Mouse (Mus musculus): Measurements from ENCODE around the gene Heca. TPM values are rescaled to one million over a fixed set of nuclear protein-coding genes. Genes with fewer than 3 reads are reported as not detected.
"Not testable (repeated sequence)": the region's sequence is repeated elsewhere in the genome, so short reads cannot be mapped to it uniquely, and the experiment has no call there.

Heca gene
- 8.5 and 8.6 TPM in 2 replicates for polyA plus RNA-seq (2014; fragmentation: Nextera tagmentation; extraction: Ambion mirVana)

DNA sequence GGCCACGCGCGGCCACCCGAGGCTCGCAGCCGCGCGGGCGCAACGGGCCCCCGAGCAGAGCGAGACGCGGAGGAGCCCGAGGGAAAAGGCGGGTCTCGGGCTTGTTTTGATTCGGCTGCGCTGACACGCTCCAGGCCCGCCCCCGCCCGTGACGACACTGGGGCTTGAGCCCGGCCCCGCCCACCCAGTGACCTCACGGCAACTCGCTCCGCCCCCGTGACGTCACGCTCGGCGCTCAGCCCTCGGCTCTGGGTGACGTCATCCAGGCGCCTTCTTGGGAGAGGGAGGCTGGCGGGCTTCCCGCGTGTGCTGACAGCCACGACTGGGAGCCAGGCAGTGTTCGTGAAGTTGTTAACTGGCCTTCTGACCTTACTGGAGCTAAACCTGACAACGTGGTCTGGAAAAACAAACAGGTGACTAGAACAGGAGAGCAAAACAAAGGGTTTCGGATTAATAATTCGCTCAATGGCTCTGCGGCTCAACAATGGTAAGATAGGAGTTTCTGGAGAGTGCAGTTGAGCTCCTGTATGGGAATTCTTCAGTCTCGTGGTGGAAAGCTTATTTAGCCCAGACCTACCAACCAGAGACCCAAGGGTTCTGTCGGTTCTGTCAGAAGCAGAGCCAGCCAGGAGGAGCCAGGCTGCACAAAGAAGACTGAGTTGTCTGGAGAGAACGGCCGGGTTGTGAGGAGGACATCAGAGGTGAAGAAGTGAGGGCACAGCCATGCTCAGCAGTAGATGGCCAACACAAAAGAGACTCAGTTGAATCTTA, at the start of gene Heca:
TSS of gene Heca (minus strand) at position 108 of the 771 bp plus-strand sequence.
- H3K9ac ChIP-seq (replicated peaks; ENCODE audit: low read depth, low read length): peak within 1 kb of the TSS; percentile 93
- ATAC-seq (ENCODE audit: low read depth): peak; percentile 97
- H3K4me3 ChIP-seq (ENCODE audit: low read depth, low read length): peak within 1 kb of the TSS; percentile 83
- no peaks in the 10 kb centered on the region for H3K36me3 ChIP-seq (ENCODE audit: control insufficient read depth, insufficient read depth, low read length)
- H3K4me2 ChIP-seq (ENCODE audit: low read depth, low read length): peak within 1 kb of the TSS; percentile 52
- H3K9me3 ChIP-seq (ENCODE audit: control insufficient read depth, low read length): no peaks in the 10 kb centered on the region
- H3K4me1 ChIP-seq (ENCODE audit: control insufficient read depth, insufficient read depth, low read length): peaks cover 8% of the 10 kb centered on the region
- peak within 1 kb of the TSS; percentile 92 for H3K27ac ChIP-seq (ENCODE audit: low read depth, low read length)
- 11% methylated on average over 40 of the region's 50 CpGs for WGBS
- H3K27me3 ChIP-seq (ENCODE audit: control insufficient read depth, insufficient read depth, low read length): no peaks in the 10 kb centered on the region

DNA sequence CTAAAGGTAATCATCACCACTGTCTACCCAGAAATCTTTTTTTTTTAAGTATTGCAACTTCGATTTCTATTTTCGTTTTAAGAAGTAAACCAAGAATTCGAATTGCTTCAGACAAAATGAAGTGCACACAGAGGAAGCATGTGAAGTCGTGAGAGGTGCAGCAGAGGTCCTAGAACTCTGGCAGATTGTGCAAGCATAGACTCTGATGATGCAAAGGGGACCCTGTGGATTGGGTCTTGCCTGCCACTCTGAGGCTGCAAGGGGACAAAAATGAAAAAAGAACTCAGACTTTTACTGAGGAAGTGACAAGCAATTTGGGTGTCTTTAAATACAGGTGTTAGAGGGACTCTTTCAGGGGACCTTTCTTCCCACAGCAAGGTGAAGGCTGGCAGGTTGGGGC, 42.7 kb upstream of the Heca start:
- ATAC-seq (ENCODE audit: low read depth): no peak
- Histone ChIP-seq H3K9me3 (ENCODE audit: control insufficient read depth, low read length) (no peaks in the 10 kb centered on the region), H3K9ac (replicated peaks; ENCODE audit: low read depth, low read length) (no peak overlapping the region), H3K27ac (ENCODE audit: low read depth, low read length) (no peak overlapping the region), H3K4me2 (ENCODE audit: low read depth, low read length) (no peak overlapping the region), H3K36me3 (ENCODE audit: control insufficient read depth, insufficient read depth, low read length) (no peaks in the 10 kb centered on the region), H3K4me1 (ENCODE audit: control insufficient read depth, insufficient read depth, low read length) (no peaks in the 10 kb centered on the region), H3K4me3 (ENCODE audit: low read depth, low read length) (no peak overlapping the region), H3K27me3 (ENCODE audit: control insufficient read depth, insufficient read depth, low read length) (no peaks in the 10 kb centered on the region)
- WGBS: 90% methylated on average over 4 of the region's 4 CpGs

DNA sequence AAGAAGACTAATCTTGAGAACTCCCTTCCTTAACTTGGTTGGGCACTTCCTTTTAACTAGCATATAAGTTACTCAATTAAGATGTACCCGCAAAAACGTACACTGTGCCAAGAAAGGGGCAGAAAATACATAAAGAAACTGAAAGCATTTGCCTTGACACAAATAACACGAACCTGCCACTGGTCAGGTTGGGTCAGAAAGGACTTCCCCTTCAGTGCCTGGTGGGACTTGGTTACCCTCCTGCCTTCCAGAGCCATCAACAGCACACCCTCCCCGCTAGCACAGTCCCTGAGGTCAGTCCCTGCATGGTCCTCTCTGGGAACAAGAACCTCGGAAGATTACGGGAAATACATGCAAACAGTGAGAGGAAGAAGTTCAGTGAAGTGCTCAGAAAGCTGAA, 41.3 kb upstream of the Heca start:
- Histone ChIP-seq H3K4me1 (ENCODE audit: control insufficient read depth, insufficient read depth, low read length) (no peaks in the 10 kb centered on the region), H3K27me3 (ENCODE audit: control insufficient read depth, insufficient read depth, low read length) (no peaks in the 10 kb centered on the region)

DNA sequence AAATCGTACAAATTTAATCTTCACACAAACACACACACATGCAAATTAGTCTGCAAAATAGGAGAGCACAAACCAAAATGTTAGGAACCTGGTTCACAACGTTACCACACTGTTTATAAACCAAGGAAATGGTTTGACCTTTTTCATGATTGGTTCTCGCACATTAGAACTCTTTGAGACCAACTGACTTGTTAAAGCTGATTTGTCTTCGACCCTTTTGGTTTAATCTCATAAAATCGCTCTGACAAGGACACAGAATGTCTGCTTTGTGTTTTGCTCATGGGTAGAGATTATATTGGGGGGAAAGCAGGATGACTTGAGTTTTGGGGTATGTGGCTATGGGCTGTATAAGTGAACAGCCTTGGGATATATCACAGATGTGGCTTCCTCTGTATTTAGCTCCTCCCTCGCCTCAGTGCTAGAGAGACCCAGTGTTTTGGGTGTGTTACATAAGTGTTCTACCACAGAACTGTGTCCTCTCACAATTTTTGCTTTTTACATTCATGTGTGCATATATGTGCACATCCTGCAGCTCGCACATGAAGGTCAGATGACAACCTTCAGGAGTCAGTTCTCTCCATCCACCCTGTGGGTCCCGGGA, 40.1 kb upstream of the Heca start:
- no peak for ATAC-seq (ENCODE audit: low read depth)
- Histone ChIP-seq H3K4me1 (ENCODE audit: control insufficient read depth, insufficient read depth, low read length) (no peaks in the 10 kb centered on the region), H3K36me3 (ENCODE audit: control insufficient read depth, insufficient read depth, low read length) (no peaks in the 10 kb centered on the region), H3K27ac (ENCODE audit: low read depth, low read length) (no peak overlapping the region), H3K9ac (replicated peaks; ENCODE audit: low read depth, low read length) (no peak overlapping the region), H3K4me2 (ENCODE audit: low read depth, low read length) (no peak overlapping the region), H3K9me3 (ENCODE audit: control insufficient read depth, low read length) (no peaks in the 10 kb centered on the region), H3K4me3 (ENCODE audit: low read depth, low read length) (no peak overlapping the region), H3K27me3 (ENCODE audit: control insufficient read depth, insufficient read depth, low read length) (no peaks in the 10 kb centered on the region)
- WGBS: 86% methylated on average over 8 of the region's 8 CpGs

More for the DNA sequence above, 41.3 kb upstream of the Heca start:
- H3K36me3 ChIP-seq (ENCODE audit: control insufficient read depth, insufficient read depth, low read length): no peaks in the 10 kb centered on the region
- WGBS: 81% methylated on average over 6 of the region's 6 CpGs
- no peak for ATAC-seq (ENCODE audit: low read depth)
- no peak overlapping the region for H3K4me3 ChIP-seq (ENCODE audit: low read depth, low read length)
- no peak overlapping the region for H3K9ac ChIP-seq (replicated peaks; ENCODE audit: low read depth, low read length)
- no peak overlapping the region for H3K27ac ChIP-seq (ENCODE audit: low read depth, low read length)
- no peak overlapping the region for H3K4me2 ChIP-seq (ENCODE audit: low read depth, low read length)
- H3K9me3 ChIP-seq (ENCODE audit: control insufficient read depth, low read length): no peaks in the 10 kb centered on the region

DNA sequence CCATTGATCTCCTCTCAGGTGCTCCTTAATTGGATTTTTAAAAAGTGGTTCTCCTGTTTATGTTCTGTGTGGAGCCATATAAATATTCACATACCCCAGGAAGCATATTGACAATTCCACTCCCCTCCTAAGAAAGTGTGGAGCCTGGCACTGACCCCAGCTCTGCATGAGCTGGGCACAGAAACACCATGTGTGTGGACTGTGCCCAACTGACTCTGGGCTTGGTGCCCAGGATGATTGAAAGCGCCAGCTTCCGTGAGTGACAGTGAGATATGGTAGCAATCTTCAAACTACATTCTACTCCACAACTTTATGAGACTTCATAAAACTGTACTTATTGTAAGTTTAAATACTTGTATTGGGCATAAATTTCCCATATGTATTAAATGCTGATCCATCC, 35.4 kb upstream of the Heca start:
- 84% methylated on average over 2 of the region's 2 CpGs for WGBS
- Histone ChIP-seq H3K9me3 (ENCODE audit: control insufficient read depth, low read length) (no peaks in the 10 kb centered on the region), H3K27me3 (ENCODE audit: control insufficient read depth, insufficient read depth, low read length) (no peaks in the 10 kb centered on the region), H3K4me3 (ENCODE audit: low read depth, low read length) (no peak overlapping the region), H3K9ac (replicated peaks; ENCODE audit: low read depth, low read length) (no peak overlapping the region), H3K4me1 (ENCODE audit: control insufficient read depth, insufficient read depth, low read length) (no peaks in the 10 kb centered on the region), H3K27ac (ENCODE audit: low read depth, low read length) (no peak overlapping the region), H3K4me2 (ENCODE audit: low read depth, low read length) (no peak overlapping the region), H3K36me3 (ENCODE audit: control insufficient read depth, insufficient read depth, low read length) (no peaks in the 10 kb centered on the region)
- no peak for ATAC-seq (ENCODE audit: low read depth)

DNA sequence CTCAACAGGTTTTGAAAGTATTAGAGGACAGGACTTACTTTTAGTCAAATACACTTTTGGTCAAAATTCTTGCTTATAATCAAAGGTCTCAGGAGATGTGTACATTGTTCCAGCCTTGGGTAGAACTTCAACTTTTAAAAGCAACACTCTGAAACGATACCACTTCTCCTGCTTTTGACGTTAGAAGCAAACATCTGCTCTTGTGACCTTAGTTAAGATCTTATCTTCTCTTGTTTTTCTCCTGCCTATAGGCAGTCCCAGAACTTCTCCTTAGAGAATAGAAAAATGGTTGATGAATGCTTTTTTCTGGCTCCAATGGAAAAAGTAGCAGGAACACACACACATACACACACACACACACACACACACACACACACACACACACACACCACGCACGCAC, 18.2 kb upstream of the Heca start:
- no peak overlapping the region for H3K4me3 ChIP-seq (ENCODE audit: low read depth, low read length)
- no peaks in the 10 kb centered on the region for H3K9me3 ChIP-seq (ENCODE audit: control insufficient read depth, low read length)
- no peaks in the 10 kb centered on the region for H3K4me1 ChIP-seq (ENCODE audit: control insufficient read depth, insufficient read depth, low read length)
- WGBS: 88% methylated on average over 4 of the region's 4 CpGs
- no peak overlapping the region for H3K4me2 ChIP-seq (ENCODE audit: low read depth, low read length)
- H3K9ac ChIP-seq (replicated peaks; ENCODE audit: low read depth, low read length): no peak overlapping the region
- no peaks in the 10 kb centered on the region for H3K36me3 ChIP-seq (ENCODE audit: control insufficient read depth, insufficient read depth, low read length)
- H3K27me3 ChIP-seq (ENCODE audit: control insufficient read depth, insufficient read depth, low read length): no peaks in the 10 kb centered on the region
- ATAC-seq (ENCODE audit: low read depth): no peak
- no peak overlapping the region for H3K27ac ChIP-seq (ENCODE audit: low read depth, low read length)

DNA sequence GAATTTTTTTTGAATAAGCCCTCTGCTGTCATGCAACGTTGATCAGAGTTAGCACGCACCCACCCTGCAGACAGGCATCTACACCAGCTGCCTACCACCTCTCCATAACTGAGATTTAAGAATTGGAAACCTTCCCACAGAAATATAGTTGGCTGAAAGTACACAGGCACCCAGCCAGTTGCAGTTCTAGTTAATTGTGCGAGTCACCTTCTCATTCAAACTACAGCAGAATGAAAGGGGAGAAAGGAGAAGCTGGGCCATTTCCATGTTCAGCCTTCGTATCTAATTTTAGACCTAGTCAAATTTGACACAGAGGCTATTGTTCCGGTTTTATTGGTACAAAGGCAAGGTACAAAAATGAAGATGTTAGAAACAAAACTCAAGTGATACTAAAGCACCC, 2.9 kb upstream of the Heca start:
- H3K27ac ChIP-seq (ENCODE audit: low read depth, low read length): no peak overlapping the region
- peaks cover 8% of the 10 kb centered on the region for H3K4me1 ChIP-seq (ENCODE audit: control insufficient read depth, insufficient read depth, low read length)
- H3K9ac ChIP-seq (replicated peaks; ENCODE audit: low read depth, low read length): no peak overlapping the region
- WGBS: 85% methylated on average over 5 of the region's 5 CpGs
- ATAC-seq (ENCODE audit: low read depth): no peak
- H3K27me3 ChIP-seq (ENCODE audit: control insufficient read depth, insufficient read depth, low read length): no peaks in the 10 kb centered on the region
- H3K9me3 ChIP-seq (ENCODE audit: control insufficient read depth, low read length): no peaks in the 10 kb centered on the region
- H3K36me3 ChIP-seq (ENCODE audit: control insufficient read depth, insufficient read depth, low read length): no peaks in the 10 kb centered on the region
- no peak overlapping the region for H3K4me2 ChIP-seq (ENCODE audit: low read depth, low read length)
- H3K4me3 ChIP-seq (ENCODE audit: low read depth, low read length): no peak overlapping the region

DNA sequence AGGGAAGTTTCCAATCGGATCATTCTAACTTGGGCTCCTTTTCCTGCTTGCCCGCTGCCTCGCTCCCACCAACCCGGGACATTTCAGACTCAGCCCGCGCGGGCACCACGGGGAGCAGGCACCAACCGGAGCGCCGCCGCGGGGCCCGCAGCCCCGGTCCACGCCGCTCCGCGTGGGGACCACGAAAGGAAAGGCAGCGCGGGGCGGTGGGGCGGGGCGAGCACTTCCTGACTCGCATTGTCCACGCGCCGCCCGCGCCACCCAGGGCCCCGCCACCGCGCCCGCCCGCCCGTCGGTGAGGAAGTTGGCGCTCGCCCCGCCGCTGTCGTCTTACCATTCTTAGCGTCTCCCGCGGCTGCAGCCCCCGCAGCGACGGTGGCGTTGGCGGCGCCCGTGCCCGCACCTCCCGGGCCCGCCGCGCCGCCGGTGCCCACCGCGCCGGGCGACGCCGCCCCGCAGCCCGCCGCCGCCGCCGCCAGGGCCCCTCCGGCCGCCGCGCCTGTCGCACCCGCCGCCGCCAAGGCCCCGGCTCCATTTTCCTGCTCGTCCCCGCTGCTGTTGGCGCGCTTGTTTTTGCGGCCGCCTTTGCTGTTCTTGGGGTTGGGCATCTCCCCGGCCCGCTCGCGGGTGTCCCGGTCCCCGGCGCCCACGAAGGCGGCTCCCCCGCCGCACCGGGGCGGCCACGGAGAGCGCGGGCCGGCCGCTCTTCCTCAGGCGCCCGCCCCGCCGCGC, 526 bp downstream of the Heca start:
- H3K27ac ChIP-seq (ENCODE audit: low read depth, low read length): peak overlapping the region; percentile 92
- H3K4me2 ChIP-seq (ENCODE audit: low read depth, low read length): peak overlapping the region; percentile 52
- WGBS: 0% methylated on average over 24 of the region's 110 CpGs
- peak overlapping the region; percentile 83 for H3K4me3 ChIP-seq (ENCODE audit: low read depth, low read length)
- no peaks in the 10 kb centered on the region for H3K36me3 ChIP-seq (ENCODE audit: control insufficient read depth, insufficient read depth, low read length)
- H3K27me3 ChIP-seq (ENCODE audit: control insufficient read depth, insufficient read depth, low read length): no peaks in the 10 kb centered on the region
- H3K9ac ChIP-seq (replicated peaks; ENCODE audit: low read depth, low read length): peak overlapping the region; percentile 93
- H3K9me3 ChIP-seq (ENCODE audit: control insufficient read depth, low read length): no peaks in the 10 kb centered on the region
- peaks cover 8% of the 10 kb centered on the region for H3K4me1 ChIP-seq (ENCODE audit: control insufficient read depth, insufficient read depth, low read length)
- ATAC-seq (ENCODE audit: low read depth): peak; percentile 78

DNA sequence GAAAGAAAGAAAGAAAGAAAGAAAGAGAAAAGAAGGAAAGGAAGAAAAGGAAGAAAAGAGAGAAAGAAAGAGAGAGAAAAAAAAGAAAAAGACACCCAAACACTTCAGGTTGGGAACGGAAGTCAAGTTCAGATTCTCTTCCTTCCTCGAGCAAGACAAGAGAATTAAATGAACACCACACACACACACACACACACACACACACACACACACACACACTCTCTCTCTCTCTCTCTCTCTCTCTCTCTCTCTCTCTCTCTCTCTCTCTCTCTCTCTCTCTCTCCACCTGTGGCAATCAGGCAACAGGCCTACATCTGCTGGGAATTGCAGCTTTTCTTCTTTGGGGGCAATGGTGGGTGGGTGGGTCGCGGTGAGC, 1.1 kb downstream of the Heca start:
- WGBS: 3% methylated on average over 4 of the region's 4 CpGs

More for the DNA sequence above, 1.1 kb downstream of the Heca start:
- Histone ChIP-seq H3K4me3 (ENCODE audit: low read depth, low read length) (peak overlapping the region; percentile 83), H3K9ac (replicated peaks; ENCODE audit: low read depth, low read length) (peak overlapping the region; percentile 93), H3K4me2 (ENCODE audit: low read depth, low read length) (peak overlapping the region; percentile 52)
- not testable (repeated sequence) for H3K4me1 ChIP-seq (ENCODE audit: control insufficient read depth, insufficient read depth, low read length); H3K36me3 ChIP-seq (ENCODE audit: control insufficient read depth, insufficient read depth, low read length); H3K9me3 ChIP-seq (ENCODE audit: control insufficient read depth, low read length); H3K27me3 ChIP-seq (ENCODE audit: control insufficient read depth, insufficient read depth, low read length); ATAC-seq (ENCODE audit: low read depth); H3K27ac ChIP-seq (ENCODE audit: low read depth, low read length)
